Mouse (Mus musculus) embryonic facial prominence, embryonic 11.5 days (tissue): ENCODE results near the gene Nkx1-2. TPM values are rescaled to one million over a fixed set of nuclear protein-coding genes. Genes with fewer than 3 reads are reported as not detected.

Experiments
- ATAC-seq: fragments of 200-750 bp; cut with Nextera tagmentation; replicated peaks from 2 replicates; pipeline ENCODE4 v1.8.0; 2017; ENCODE audit warnings: low read depth; ENCODE audit not compliant: insufficient number of reproducible peaks, low FRiP score, low TSS enrichment
- DNase-seq: peaks from one replicate; pipeline ENCODE4 v3.0.0-alpha.2; 2015; ENCODE audit warnings: low spot score
- H3K27ac ChIP-seq: fragments of 300-500 bp; sonication (generic); replicated peaks from 2 replicates; pipeline ENCODE4 v1.5.1; 2014; ENCODE audit warnings: mild to moderate bottlenecking, low read depth, low read length, control low read depth
- H3K27me3 ChIP-seq: fragments of 300-500 bp; sonication (generic); 2 replicates; pipeline ENCODE4 v1.6.1; 2014; ENCODE audit warnings: mild to moderate bottlenecking, low read length, moderate library complexity, mixed read lengths; ENCODE audit not compliant: control insufficient read depth, insufficient read depth
- H3K36me3 ChIP-seq: fragments of 300-500 bp; sonication (generic); replicated peaks from 2 replicates; pipeline ENCODE4 v1.6.1; 2014; ENCODE audit warnings: low read depth, mild to moderate bottlenecking, low read length, moderate library complexity, mixed read lengths; ENCODE audit not compliant: control insufficient read depth, insufficient read depth
- H3K4me1 ChIP-seq: fragments of 300-500 bp; sonication (generic); 2 replicates; pipeline ENCODE4 v1.6.1; 2014; ENCODE audit warnings: low read length, mixed read lengths; ENCODE audit not compliant: control insufficient read depth, insufficient read depth
- H3K4me2 ChIP-seq: fragments of 300-500 bp; sonication (generic); 2 replicates; pipeline ENCODE4 v1.6.1; 2014; ENCODE audit warnings: low read depth, mild to moderate bottlenecking, control low read depth, low read length, moderate library complexity
- H3K4me3 ChIP-seq: fragments of 300-500 bp; sonication (generic); 2 replicates; pipeline ENCODE4 v1.5.1; 2014; ENCODE audit warnings: low read depth, low read length, control low read depth
- H3K9ac ChIP-seq: fragments of 300-500 bp; sonication (generic); replicated peaks from 2 replicates; pipeline ENCODE4 v1.6.1; 2014; ENCODE audit warnings: mild to moderate bottlenecking, control low read depth, low read length
- H3K9me3 ChIP-seq: fragments of 300-500 bp; sonication (generic); replicated peaks from 2 replicates; pipeline ENCODE4 v1.6.1; 2016; ENCODE audit warnings: mild to moderate bottlenecking, low read length, inconsistent platforms, mixed read lengths; ENCODE audit not compliant: control insufficient read depth
- WGBS: fragments of 180-500 bp; shearing (Covaris S2); extraction: QIAGEN DNeasy Blood & Tissue Kit; methylation state at CpG from one replicate; pipeline ENCODE4 v1.1.7; 2014; 5-methylcytosine and 5-hydroxymethylcytosine counted together
- polyA plus RNA-seq: library from polyadenylated mRNA; unstranded; fragments of >200 nt; fragmentation: Nextera tagmentation; extraction: Ambion mirVana; gene quantifications from 2 replicates; pipeline ENCODE4 v1.2.1, GENCODE M21; 2014

Gene Nkx1-2
- polyA plus RNA-seq, 1 experiment from 2014 or later = not detected

DNA sequence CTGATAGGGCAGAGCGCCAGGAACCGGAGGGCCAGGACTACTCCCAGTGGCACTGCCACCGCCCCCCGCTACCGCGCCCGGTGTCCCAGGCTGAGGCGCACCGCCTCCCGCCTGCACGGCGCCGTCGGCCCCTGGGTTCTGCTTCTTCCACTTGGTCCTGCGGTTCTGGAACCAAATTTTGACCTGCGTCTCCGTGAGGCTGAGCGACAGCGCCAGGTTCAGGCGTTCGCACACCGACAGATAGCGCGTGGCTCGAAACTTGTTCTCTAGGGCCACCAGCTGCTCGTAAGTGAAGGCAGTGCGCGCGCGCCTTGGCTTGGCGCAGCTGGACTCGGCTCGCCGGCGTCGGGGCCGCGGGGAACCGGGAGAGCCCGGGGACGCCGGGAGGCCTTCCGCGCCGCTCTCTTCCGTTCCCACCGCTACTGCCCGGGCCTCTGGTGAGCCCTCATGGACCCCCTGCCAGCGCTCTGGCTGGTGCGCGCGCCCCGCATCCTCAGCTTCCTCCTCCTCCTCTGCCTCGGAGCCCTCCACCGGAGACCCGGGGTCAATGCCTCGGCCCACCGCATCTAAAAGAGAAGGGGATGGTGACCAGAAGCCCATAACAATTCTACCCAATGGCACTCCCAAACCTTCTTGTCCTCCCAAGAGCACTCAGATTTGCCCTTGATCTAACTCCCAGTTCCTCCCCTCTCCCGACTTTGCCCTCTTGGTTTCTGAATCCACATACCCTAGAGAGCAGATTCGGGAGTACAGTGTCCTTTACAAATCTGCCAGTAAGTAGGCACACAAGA is 2.0 kb downstream of the Nkx1-2 start:
- no peak overlapping the region for H3K27ac ChIP-seq
- peak overlapping the region; percentile 38 for H3K4me3 ChIP-seq
- no peaks in the 10 kb centered on the region; the same call in 1 of the 2 replicates for H3K4me1 ChIP-seq
- H3K36me3 ChIP-seq = no peaks in the 10 kb centered on the region
- H3K9me3 ChIP-seq = no peaks in the 10 kb centered on the region
- peak; percentile 60 for DNase-seq
- no peak for ATAC-seq
- under 1% methylated on average over 60 of the region's 60 CpGs for WGBS
- peaks cover 66% of the 10 kb centered on the region for H3K27me3 ChIP-seq
- H3K9ac ChIP-seq = peak overlapping the region; percentile 10; the same call in 1 of the 2 replicates
- peak overlapping the region; percentile 75 for H3K4me2 ChIP-seq

DNA sequence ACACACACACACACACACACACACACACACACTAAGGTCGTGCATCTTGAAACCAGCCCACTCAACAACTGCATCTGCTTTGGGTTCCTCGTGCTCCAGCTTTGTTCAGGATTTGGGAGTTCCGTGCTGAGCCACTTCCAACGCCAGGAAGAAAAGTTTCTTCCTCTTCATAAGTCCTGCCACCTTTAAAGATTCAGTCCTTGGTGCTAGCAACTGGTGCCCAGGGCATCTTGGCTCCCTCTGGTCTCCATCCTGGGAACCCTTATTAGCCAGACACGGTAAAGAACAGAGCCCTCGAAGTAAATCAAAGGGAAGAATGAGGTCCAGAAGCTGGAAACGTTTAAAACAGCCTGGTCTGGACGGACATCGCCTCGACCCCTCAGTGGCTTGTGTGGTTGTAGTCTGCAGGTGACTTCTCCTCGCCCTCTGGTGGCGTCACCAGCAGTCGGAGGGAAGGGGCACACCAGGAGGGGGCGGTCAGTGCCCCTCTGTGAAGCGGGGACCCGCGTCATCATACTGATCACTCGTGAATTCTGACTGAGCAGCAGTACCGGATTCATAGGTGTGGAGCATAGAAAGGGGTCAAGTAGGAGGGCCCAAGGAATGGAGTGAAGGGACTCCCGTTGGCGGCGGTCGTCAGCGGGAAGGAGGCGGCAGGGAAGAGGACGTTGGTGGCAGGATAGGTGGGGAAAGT is 2.7 kb downstream of the Nkx1-2 start:
- Histone ChIP-seq H3K36me3 (no peaks in the 10 kb centered on the region), H3K9me3 (no peaks in the 10 kb centered on the region), H3K4me2 (peak overlapping the region; percentile 75), H3K9ac (no peak overlapping the region), H3K4me1 (no peaks in the 10 kb centered on the region; the same call in 1 of the 2 replicates), H3K27me3 (peaks cover 59% of the 10 kb centered on the region), H3K27ac (no peak overlapping the region), H3K4me3 (peak overlapping the region; percentile 38)
- DNase-seq = no peak
- WGBS = 3% methylated on average over 26 of the region's 26 CpGs
- ATAC-seq = no peak

GRCm38 (mm10) chr7:132595787-132596186 is 3.6 kb downstream of the Nkx1-2 start:
- Histone ChIP-seq H3K4me2 (no peak overlapping the region), H3K27ac (no peak overlapping the region), H3K9me3 (no peaks in the 10 kb centered on the region), H3K36me3 (no peaks in the 10 kb centered on the region), H3K27me3 (peaks cover 53% of the 10 kb centered on the region), H3K4me1 (no peaks in the 10 kb centered on the region; the same call in 1 of the 2 replicates), H3K9ac (no peak overlapping the region), H3K4me3 (no peak overlapping the region)
- 85% methylated on average over 3 of the region's 3 CpGs for WGBS
- DNase-seq (no peak), ATAC-seq (no peak)

GRCm38 (mm10) chr7:132594325-132594724 is 5.1 kb downstream of the Nkx1-2 start:
- Histone ChIP-seq H3K4me2 (no peak overlapping the region), H3K36me3 (no peaks in the 10 kb centered on the region), H3K4me3 (no peak overlapping the region), H3K9ac (no peak overlapping the region), H3K9me3 (no peaks in the 10 kb centered on the region), H3K4me1 (no peaks in the 10 kb centered on the region; the same call in 1 of the 2 replicates), H3K27ac (no peak overlapping the region), H3K27me3 (peaks cover 38% of the 10 kb centered on the region)
- DNase-seq (no peak), ATAC-seq (no peak)
- 93% methylated on average over 2 of the region's 2 CpGs for WGBS

DNA sequence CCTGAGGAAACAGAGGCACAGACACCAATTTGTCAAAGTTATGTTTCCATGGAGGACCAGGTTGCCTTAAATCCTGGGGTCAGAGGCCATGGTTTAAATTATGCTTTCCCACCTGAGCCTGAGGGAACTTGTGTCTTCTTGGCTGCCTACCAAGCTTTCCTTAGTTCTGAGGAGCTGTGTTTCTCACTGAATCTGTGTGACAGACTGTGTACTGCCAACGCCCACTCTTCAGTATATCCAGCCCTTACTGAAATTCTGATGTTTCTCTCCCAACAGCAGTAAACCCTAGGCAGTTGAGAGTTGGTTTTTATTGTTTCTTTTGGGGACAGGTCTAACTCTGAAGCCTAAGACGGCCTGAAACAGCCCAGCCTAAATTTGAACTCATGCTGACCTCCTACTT is 5.7 kb downstream of the Nkx1-2 start:
- WGBS = 65% methylated on average over 2 of the region's 2 CpGs
- H3K4me1 ChIP-seq = no peaks in the 10 kb centered on the region; the same call in 1 of the 2 replicates
- DNase-seq (no peak), ATAC-seq (no peak)
- H3K9me3 ChIP-seq = no peaks in the 10 kb centered on the region
- H3K27ac ChIP-seq = no peak overlapping the region
- H3K4me2 ChIP-seq = no peak overlapping the region
- H3K27me3 ChIP-seq = peaks cover 32% of the 10 kb centered on the region
- H3K4me3 ChIP-seq = no peak overlapping the region
- no peaks in the 10 kb centered on the region for H3K36me3 ChIP-seq
- H3K9ac ChIP-seq = no peak overlapping the region

- no peaks in the 10 kb centered on the region for H3K36me3 ChIP-seq
- 50% methylated on average over 5 of the region's 5 CpGs for WGBS
- DNase-seq = no peak
- no peaks in the 10 kb centered on the region; the same call in 1 of the 2 replicates for H3K27me3 ChIP-seq
- H3K9me3 ChIP-seq = no peaks in the 10 kb centered on the region
- no peak overlapping the region for H3K4me2 ChIP-seq
- H3K9ac ChIP-seq = no peak overlapping the region
- no peak overlapping the region for H3K27ac ChIP-seq
- no peak for ATAC-seq
- no peak overlapping the region for H3K4me3 ChIP-seq
- H3K4me1 ChIP-seq = no peaks in the 10 kb centered on the region
These were observed 9.8 kb downstream of the Nkx1-2 start for GRCm38 (mm10) chr7:132589610-132590009.

DNA sequence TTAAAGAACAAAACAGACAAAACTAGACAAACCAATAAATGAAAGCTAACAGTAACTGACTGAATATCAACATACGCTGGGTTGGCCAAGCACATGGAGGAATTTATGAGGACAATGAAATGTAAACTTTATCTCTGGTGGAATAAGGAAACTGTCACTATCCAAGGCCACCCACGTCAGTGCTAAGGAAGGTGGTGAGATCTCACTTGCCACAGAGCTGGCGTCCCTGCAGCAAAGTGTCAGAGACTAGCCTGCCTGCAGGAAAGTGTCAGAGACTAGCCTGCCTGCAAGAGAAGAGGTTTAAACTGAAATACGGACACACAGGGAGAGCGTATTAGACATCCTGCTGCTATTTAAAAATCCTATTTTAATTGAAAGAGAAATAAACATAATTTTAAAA is 12.3 kb downstream of the Nkx1-2 start:
- H3K4me2 ChIP-seq = no peak overlapping the region
- DNase-seq (no peak), ATAC-seq (no peak)
- no peaks in the 10 kb centered on the region for H3K9me3 ChIP-seq
- H3K27me3 ChIP-seq = no peaks in the 10 kb centered on the region
- H3K36me3 ChIP-seq = no peaks in the 10 kb centered on the region
- no peak overlapping the region for H3K4me3 ChIP-seq
- H3K4me1 ChIP-seq = no peaks in the 10 kb centered on the region
- WGBS = 70% methylated on average over 5 of the region's 5 CpGs
- no peak overlapping the region for H3K27ac ChIP-seq
- no peak overlapping the region for H3K9ac ChIP-seq
